Mouse (Mus musculus) stomach, postnatal 0 days (tissue): ENCODE results near the gene Olfr222. TPM values are rescaled to one million over a fixed set of nuclear protein-coding genes. Genes with fewer than 3 reads are reported as not detected.
A peak's percentile ranks its signal among the peaks of the same experiment; 100 is the strongest.
"Not testable (repeated sequence)": the region's sequence is repeated elsewhere in the genome, so short reads cannot be mapped to it uniquely, and the experiment has no call there.

Experiments used
- ATAC-seq: fragments of 200-750 bp; cut with Nextera tagmentation; 2 replicates; pipeline ENCODE4 v1.8.0; 2017; ENCODE audit not compliant: low FRiP score, low TSS enrichment
- DNase-seq: peaks from one replicate; pipeline ENCODE4 v3.0.0-alpha.2; 2016; ENCODE audit warnings: low spot score
- H3K27ac ChIP-seq: fragments of 300-500 bp; sonication (generic); replicated peaks from 2 replicates; pipeline ENCODE4 v1.5.1; 2014; ENCODE audit warnings: mild to moderate bottlenecking, control low read depth
- H3K27me3 ChIP-seq: fragments of 300-500 bp; sonication (generic); 2 replicates; pipeline ENCODE4 v1.6.1; 2014; ENCODE audit warnings: low read length; ENCODE audit not compliant: control insufficient read depth, insufficient read depth
- H3K36me3 ChIP-seq: fragments of 300-500 bp; sonication (generic); 2 replicates; pipeline ENCODE4 v1.6.1; 2014; ENCODE audit warnings: low read length, mixed read lengths; ENCODE audit not compliant: control insufficient read depth, insufficient read depth
- H3K4me1 ChIP-seq: fragments of 300-500 bp; sonication (generic); replicated peaks from 2 replicates; pipeline ENCODE4 v1.6.1; 2014; ENCODE audit warnings: antibody characterized with exemption; ENCODE audit not compliant: control insufficient read depth, insufficient read depth
- H3K4me2 ChIP-seq: fragments of 300-500 bp; sonication (generic); replicated peaks from 2 replicates; pipeline ENCODE4 v1.6.1; 2014; ENCODE audit warnings: low read depth, mild to moderate bottlenecking, control low read depth, moderate library complexity
- H3K4me3 ChIP-seq: fragments of 300-500 bp; sonication (generic); 2 replicates; pipeline ENCODE4 v1.5.1; 2014; ENCODE audit warnings: low read depth, low read length, control low read depth
- H3K9ac ChIP-seq: fragments of 300-500 bp; sonication (generic); 2 replicates; pipeline ENCODE4 v1.6.1; 2014; ENCODE audit warnings: mild to moderate bottlenecking, low read length, control low read depth, mixed read lengths
- H3K9me3 ChIP-seq: fragments of 300-500 bp; sonication (generic); 2 replicates; pipeline ENCODE4 v1.6.1; 2016; ENCODE audit warnings: low read length; ENCODE audit not compliant: control insufficient read depth
- CTCF ChIP-seq: IDR thresholded peaks from 2 replicates; pipeline ENCODE4 v1.5.1; 2016; ENCODE audit warnings: antibody characterized with exemption, low read depth, mild to moderate bottlenecking, moderate library complexity
- EP300 ChIP-seq: optimal IDR thresholded peaks from 2 replicates; pipeline ENCODE3; 2016; ENCODE audit warnings: antibody characterized with exemption
- WGBS: fragments of 180-500 bp; shearing (Covaris S2); extraction: QIAGEN DNeasy Blood & Tissue Kit; methylation state at CpG from one replicate; pipeline ENCODE4 v1.1.7; 2014; 5-methylcytosine and 5-hydroxymethylcytosine counted together
- polyA plus RNA-seq: library from polyadenylated mRNA; unstranded; fragments of >200 nt; fragmentation: Nextera tagmentation; extraction: Ambion mirVana; gene quantifications from 2 replicates; pipeline ENCODE4 v1.2.1, GENCODE M21; 2015

Gene Olfr222
- polyA plus RNA-seq, result not detected in 2 replicates

DNA sequence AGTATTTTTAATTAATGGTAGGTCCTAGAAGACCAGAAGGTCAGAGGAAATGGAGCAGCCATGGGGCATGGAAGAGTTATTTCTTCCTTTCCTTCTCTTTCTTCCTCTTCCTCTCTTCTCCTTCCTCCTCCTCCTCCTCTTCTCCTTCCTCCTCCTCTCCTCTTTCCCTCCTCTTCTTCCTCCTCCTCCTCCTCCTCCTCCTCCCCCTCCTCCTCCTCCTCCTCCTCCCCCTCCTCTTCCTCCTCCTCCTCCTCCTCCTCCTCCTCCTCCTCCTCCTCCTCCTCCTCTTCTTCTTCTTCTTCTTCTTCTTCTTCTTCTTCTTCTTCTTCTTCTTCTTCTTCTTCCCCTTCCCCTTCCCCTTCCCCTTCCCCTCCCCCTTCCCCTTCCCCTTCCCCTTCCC, at the start of gene Olfr222:
Gene Olfr222 (minus strand): TSS at position 101 of the 400 bp plus-strand sequence.
- not testable (repeated sequence) for DNase-seq

DNA sequence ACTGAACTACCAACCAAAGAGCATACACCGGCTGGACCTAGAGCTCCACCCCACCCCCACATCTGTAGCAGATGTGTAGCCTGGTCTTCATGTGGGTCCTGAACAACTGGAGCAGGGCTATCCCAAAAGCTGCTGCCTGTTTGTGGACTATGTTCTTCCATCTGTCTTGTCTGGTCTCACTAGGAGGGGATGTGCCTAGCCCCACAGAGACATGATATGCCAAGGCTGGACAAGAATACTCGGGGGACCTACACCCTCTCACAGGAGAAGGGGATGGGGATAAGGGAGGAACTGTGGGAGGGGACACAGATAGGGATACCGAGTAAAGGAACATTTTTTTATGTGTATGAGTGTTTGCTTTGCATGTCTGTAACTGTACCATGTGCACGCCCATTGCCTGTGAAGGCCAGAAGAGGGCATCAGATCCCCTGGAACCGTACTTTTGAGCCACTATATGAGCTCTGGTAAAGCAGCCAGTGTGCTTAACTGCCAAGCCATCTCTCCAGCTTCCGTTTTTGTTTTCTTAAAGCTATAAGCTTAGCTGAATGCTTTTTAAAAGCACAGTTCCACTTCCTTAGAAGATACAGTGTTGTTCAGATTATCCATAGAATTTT, 48.1 kb upstream of the Olfr222 start:
- H3K4me2 ChIP-seq, result no peak overlapping the region
- H3K4me3 ChIP-seq, result no peak overlapping the region
- H3K36me3 ChIP-seq, result no peaks in the 10 kb centered on the region
- TF ChIP-seq CTCF, result peak; percentile 95
- no peak for TF ChIP-seq EP300
- no peak overlapping the region for H3K27ac ChIP-seq
- H3K27me3 ChIP-seq, result no peaks in the 10 kb centered on the region
- no peaks in the 10 kb centered on the region for H3K9me3 ChIP-seq
- peak; percentile 74 for DNase-seq
- H3K9ac ChIP-seq, result no peak overlapping the region
- ATAC-seq, result peak; percentile 83
- WGBS, result 30% methylated on average over 6 of the region's 6 CpGs
- no peaks in the 10 kb centered on the region for H3K4me1 ChIP-seq

More for the DNA sequence above, at the start of gene Olfr222:
- not testable (repeated sequence) for H3K36me3 ChIP-seq, H3K4me3 ChIP-seq, H3K27me3 ChIP-seq, H3K4me1 ChIP-seq, H3K9me3 ChIP-seq, H3K9ac ChIP-seq, ATAC-seq, H3K4me2 ChIP-seq, H3K27ac ChIP-seq

DNA sequence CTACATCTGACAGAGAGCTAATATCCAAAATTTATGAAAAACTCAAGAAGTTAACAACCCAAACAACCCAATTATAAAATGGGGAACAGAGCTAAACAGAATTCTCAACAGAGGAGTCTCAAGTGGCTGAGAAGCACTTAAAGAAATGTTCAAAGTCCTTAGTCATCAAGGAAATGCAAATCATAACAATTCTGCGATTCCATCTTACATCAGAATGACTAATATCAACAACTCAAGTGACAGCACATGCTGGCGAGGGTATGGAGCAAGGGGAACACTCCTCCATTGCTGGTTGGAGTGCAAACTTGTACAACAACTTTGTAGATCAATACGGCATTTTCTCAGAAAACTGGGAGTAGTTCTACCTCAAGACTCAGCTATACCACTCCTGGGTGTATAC, 46.2 kb upstream of the Olfr222 start:
- Histone ChIP-seq H3K27ac (no peak overlapping the region), H3K4me3 (no peak overlapping the region), H3K9ac (no peak overlapping the region), H3K4me1 (no peaks in the 10 kb centered on the region), H3K27me3 (no peaks in the 10 kb centered on the region), H3K36me3 (no peaks in the 10 kb centered on the region), H3K9me3 (no peaks in the 10 kb centered on the region), H3K4me2 (no peak overlapping the region)
- 40% methylated on average over 3 of the region's 3 CpGs for WGBS
- DNase-seq, result no peak
- TF ChIP-seq CTCF, result no peak
- no peak for ATAC-seq

DNA sequence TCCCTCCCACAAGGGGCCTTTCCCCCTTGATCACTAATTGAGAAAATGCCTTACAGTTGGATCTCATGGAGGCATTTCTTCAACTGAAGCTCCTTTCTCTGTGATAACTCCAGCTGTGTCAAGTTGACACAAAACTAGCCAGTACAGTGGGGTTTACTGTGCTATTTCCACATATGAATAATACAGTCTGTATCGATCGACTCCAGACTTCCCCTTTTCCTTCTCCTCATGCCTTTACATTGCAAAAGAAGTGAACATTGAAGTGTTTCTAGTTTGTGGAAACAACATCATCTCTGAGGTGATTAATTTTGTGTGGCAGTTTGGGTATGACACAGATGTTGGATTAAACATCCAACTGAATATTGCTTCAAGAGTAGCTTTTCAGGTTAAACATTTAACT, 41.0 kb upstream of the Olfr222 start:
- H3K9ac ChIP-seq, H3K27ac ChIP-seq, H3K36me3 ChIP-seq, H3K4me3 ChIP-seq, H3K9me3 ChIP-seq, ATAC-seq, H3K4me2 ChIP-seq, H3K27me3 ChIP-seq, H3K4me1 ChIP-seq, DNase-seq: not testable (repeated sequence)
- 87% methylated on average over 2 of the region's 2 CpGs for WGBS

DNA sequence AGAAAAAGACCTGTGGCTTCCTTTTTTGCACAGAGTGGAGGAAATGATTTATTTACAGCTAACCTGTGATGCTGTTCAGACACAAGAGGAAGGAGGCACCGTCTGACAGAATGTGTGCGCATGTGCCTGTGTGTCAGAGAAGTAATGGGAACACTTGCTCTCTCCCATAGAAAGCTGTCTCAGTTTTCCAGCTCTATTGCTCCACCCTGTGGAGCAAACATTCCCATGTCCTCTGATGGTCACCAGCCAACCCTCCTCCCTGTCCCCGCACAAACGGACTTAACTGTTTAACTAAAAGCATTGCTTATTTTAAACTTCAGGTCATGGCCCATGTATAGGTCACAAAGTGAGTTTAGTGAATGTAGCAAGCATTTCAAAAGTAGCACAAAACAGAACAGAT, 38.1 kb upstream of the Olfr222 start:
- WGBS, result 9% methylated on average over 4 of the region's 4 CpGs
- peak; percentile 46 for DNase-seq
- no peak overlapping the region for H3K4me2 ChIP-seq

DNA sequence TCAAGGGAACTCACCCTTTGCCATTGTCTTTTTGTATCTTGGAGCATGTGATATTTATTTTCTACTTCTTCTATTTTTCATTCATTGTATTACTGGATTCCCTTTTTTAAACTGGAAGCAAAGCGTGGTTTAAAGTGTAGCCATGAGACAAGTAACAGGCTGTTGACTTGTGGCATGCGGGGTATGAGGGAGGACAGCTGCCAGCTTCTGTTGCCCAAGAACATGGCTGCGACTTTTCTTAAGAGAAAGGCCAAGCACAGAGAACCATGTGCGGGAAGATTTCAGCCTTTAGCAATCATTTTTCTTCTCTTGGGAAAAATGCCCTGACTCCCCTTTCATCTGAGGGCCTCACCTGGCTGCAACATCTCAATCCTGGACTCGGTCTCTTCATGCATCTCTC, 35.6 kb upstream of the Olfr222 start:
- no peaks in the 10 kb centered on the region for H3K4me1 ChIP-seq
- ATAC-seq, result no peak

More for the DNA sequence above, 38.1 kb upstream of the Olfr222 start:
- H3K4me3 ChIP-seq, result no peak overlapping the region
- no peaks in the 10 kb centered on the region for H3K36me3 ChIP-seq
- H3K9me3 ChIP-seq, result no peaks in the 10 kb centered on the region
- no peak for TF ChIP-seq EP300
- TF ChIP-seq CTCF, result peak; percentile 78
- H3K4me1 ChIP-seq, result no peaks in the 10 kb centered on the region
- peak; percentile 63; the same call in 1 of the 2 replicates for ATAC-seq
- H3K27ac ChIP-seq, result no peak overlapping the region
- H3K9ac ChIP-seq, result no peak overlapping the region
- no peaks in the 10 kb centered on the region for H3K27me3 ChIP-seq

More for the DNA sequence above, 35.6 kb upstream of the Olfr222 start:
- no peak overlapping the region for H3K4me2 ChIP-seq
- WGBS, result 71% methylated on average over 5 of the region's 5 CpGs
- H3K27me3 ChIP-seq, result no peaks in the 10 kb centered on the region
- DNase-seq, result no peak
- no peak overlapping the region for H3K27ac ChIP-seq
- H3K9ac ChIP-seq, result no peak overlapping the region
- H3K9me3 ChIP-seq, result no peaks in the 10 kb centered on the region
- no peak overlapping the region for H3K4me3 ChIP-seq
- no peaks in the 10 kb centered on the region for H3K36me3 ChIP-seq
- TF ChIP-seq EP300 (no peak), CTCF (no peak)
